Mouse (Mus musculus): ENCODE measurements around the gene Rfx8. TPM values are rescaled to one million over a fixed set of nuclear protein-coding genes. Genes with fewer than 3 reads are reported as not detected.
A peak's percentile ranks its signal among the peaks of the same experiment; 100 is the strongest.
"Not testable (repeated sequence)": the region's sequence is repeated elsewhere in the genome, so short reads cannot be mapped to it uniquely, and the experiment has no call there.

Rfx8 gene
- polyA plus RNA-seq, 1 experiment from 2014 or later = not detected

DNA sequence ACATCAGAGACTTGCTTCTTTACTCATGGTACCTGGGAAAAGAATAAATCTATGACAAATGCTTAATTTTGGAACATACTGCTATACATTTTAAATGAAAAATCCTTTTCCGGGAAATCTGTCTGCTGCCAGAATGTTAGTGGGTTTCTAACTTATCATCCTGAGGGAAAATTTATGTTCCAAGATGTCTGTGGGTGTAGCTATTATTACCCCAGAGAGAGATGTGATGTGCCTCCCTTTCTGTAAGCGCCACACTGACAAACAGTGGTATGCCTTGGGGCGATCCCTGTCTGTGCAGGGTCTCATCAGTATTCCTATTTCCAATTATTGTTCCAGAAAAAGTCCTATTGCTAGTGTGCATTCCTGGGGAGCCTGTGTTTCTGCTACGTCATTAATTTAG, 57.7 kb downstream of the Rfx8 start:
- Histone ChIP-seq H3K4me3 (ENCODE audit: low read depth, low read length) (no peak overlapping the region), H3K9ac (replicated peaks) (no peak overlapping the region), H3K27ac (ENCODE audit: low read depth) (no peak overlapping the region), H3K36me3 (replicated peaks; ENCODE audit: insufficient read depth, low read length) (no peaks in the 10 kb centered on the region), H3K27me3 (ENCODE audit: insufficient read depth, low read length) (no peaks in the 10 kb centered on the region), H3K9me3 (ENCODE audit: low read length) (no peaks in the 10 kb centered on the region; the same call in 1 of the 2 replicates), H3K4me2 (ENCODE audit: low read depth, low read length) (no peak overlapping the region), H3K4me1 (ENCODE audit: insufficient read depth) (no peaks in the 10 kb centered on the region)
- DNase-seq = no peak
- 79% methylated on average over 4 of the region's 4 CpGs for WGBS (ENCODE audit: insufficient replicate concordance)
- TF ChIP-seq CTCF (IDR thresholded peaks at IDR 0.05; ENCODE audit: low read depth) (no peak), EP300 (IDR thresholded peaks at IDR 0.05; ENCODE audit: low read depth) (no peak)
- no peak for ATAC-seq

DNA sequence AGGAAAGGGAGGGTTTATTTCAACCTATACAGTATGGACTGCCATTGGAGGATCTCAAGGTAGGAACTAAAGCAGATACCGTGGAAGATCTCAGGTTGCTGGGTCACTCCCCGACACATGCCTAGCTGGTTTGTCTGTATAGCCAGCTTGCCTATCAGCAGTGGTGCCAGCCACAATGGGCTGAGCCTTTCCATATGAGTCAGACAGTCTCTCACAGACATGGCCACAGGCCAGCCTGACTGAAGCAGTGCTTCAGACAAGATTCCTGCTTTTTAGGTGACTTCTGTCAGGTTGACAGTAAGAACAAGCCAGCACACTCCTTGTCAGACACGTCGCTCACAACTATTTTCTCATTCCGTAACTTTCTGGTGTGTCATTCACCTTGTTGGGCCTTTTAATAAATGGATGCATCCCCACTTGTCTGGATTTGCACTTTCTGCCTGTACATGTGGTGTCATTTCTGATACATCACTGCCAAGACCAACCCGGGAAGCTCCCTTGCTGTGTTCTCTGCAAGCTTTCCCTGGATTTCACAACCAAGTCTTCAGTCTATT, 63.7 kb downstream of the Rfx8 start:
- Histone ChIP-seq H3K27ac (ENCODE audit: low read depth) (no peak overlapping the region), H3K4me2 (ENCODE audit: low read depth, low read length) (no peak overlapping the region), H3K27me3 (ENCODE audit: insufficient read depth, low read length) (peaks cover 4% of the 10 kb centered on the region; the same call in 1 of the 2 replicates), H3K9me3 (ENCODE audit: low read length) (no peaks in the 10 kb centered on the region; the same call in 1 of the 2 replicates), H3K9ac (replicated peaks) (no peak overlapping the region), H3K4me3 (ENCODE audit: low read depth, low read length) (no peak overlapping the region), H3K4me1 (ENCODE audit: insufficient read depth) (no peaks in the 10 kb centered on the region), H3K36me3 (replicated peaks; ENCODE audit: insufficient read depth, low read length) (no peaks in the 10 kb centered on the region)
- DNase-seq (no peak), ATAC-seq (no peak)
- 79% methylated on average over 6 of the region's 6 CpGs for WGBS (ENCODE audit: insufficient replicate concordance)
- no peak for TF ChIP-seq CTCF (IDR thresholded peaks at IDR 0.05; ENCODE audit: low read depth)
- TF ChIP-seq EP300 (IDR thresholded peaks at IDR 0.05; ENCODE audit: low read depth) = no peak

DNA sequence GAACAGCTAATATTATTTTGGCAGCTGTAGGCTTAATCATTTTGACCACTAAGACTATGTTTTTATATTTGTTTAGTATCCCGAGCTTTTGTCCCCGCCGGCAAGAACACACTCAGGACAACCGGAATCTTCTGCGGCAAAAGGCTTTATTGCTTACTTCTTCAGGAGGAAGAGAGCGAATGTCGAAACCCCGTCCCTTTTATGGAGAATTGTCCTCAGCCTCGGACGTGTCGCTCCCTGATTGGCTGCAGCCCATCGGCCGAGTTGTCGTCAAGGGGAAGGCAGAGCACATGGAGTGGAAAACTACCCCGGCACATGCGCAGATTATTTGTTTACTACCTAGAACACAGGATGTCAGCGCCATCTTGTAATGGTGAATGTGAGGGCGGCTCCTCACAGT, 65.9 kb downstream of the Rfx8 start:
- H3K9me3 ChIP-seq (ENCODE audit: low read length); H3K36me3 ChIP-seq (replicated peaks; ENCODE audit: insufficient read depth, low read length); H3K9ac ChIP-seq (replicated peaks); H3K4me2 ChIP-seq (ENCODE audit: low read depth, low read length); H3K27ac ChIP-seq (ENCODE audit: low read depth); ATAC-seq; H3K4me1 ChIP-seq (ENCODE audit: insufficient read depth); DNase-seq; H3K4me3 ChIP-seq (ENCODE audit: low read depth, low read length): not testable (repeated sequence)
- peaks cover 26% of the 10 kb centered on the region for H3K27me3 ChIP-seq (ENCODE audit: insufficient read depth, low read length)
- 87% methylated on average over 18 of the region's 18 CpGs for WGBS (ENCODE audit: insufficient replicate concordance)

DNA sequence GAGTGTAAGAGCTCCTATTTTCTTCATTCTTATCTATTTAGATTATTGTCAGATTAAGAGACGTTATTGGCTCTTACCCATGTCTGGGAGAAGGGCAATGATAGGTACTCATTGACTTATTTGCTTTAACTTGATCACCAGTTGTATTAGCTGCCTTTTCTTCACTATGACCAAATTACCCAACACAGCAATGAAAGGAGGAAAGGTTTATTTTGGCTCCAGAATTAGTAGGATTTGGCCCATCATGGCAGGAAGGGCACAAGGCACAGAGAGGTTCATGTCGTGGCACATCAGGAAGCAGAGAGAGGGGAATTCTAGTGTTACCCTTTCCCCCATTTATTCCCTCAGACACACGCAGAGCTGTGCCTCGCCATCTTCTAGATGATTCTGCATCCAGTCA, 67.8 kb downstream of the Rfx8 start:
- Histone ChIP-seq H3K4me2 (ENCODE audit: low read depth, low read length) (no peak overlapping the region), H3K4me3 (ENCODE audit: low read depth, low read length) (no peak overlapping the region), H3K27ac (ENCODE audit: low read depth) (no peak overlapping the region), H3K9me3 (ENCODE audit: low read length) (no peaks in the 10 kb centered on the region), H3K36me3 (replicated peaks; ENCODE audit: insufficient read depth, low read length) (no peaks in the 10 kb centered on the region), H3K4me1 (ENCODE audit: insufficient read depth) (peaks cover 9% of the 10 kb centered on the region), H3K27me3 (ENCODE audit: insufficient read depth, low read length) (peaks cover 31% of the 10 kb centered on the region), H3K9ac (replicated peaks) (no peak overlapping the region)
- DNase-seq = no peak
- 66% methylated on average over 4 of the region's 4 CpGs for WGBS (ENCODE audit: insufficient replicate concordance)
- TF ChIP-seq EP300 (IDR thresholded peaks at IDR 0.05; ENCODE audit: low read depth) (no peak), CTCF (IDR thresholded peaks at IDR 0.05; ENCODE audit: low read depth) (no peak)
- ATAC-seq = no peak

DNA sequence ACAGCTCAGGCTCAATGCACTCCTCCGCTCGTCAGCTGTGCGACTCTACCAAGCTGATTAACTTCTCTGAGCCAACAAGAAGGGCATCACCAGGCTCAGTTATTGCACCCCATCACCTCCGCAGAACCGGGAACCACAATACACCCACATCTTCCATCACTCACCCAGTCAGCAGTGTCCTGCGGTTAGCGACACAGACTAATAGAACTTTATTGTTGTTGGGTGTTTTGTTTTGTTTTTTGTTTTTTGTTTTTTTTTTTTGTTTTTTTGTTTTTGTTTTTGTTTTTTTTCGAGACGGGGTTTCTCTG, 69.6 kb downstream of the Rfx8 start, which contains the start of gene Creg2:
Gene Creg2, minus strand, starts transcription at position 234 of the 308 bp plus-strand sequence.
- H3K9ac ChIP-seq (replicated peaks) = peak within 1 kb of the TSS; percentile 11; the same call in 1 of the 2 replicates
- no peak for TF ChIP-seq CTCF (IDR thresholded peaks at IDR 0.05; ENCODE audit: low read depth)
- TF ChIP-seq EP300 (IDR thresholded peaks at IDR 0.05; ENCODE audit: low read depth) = no peak
- DNase-seq = no peak
- H3K4me3 ChIP-seq (ENCODE audit: low read depth, low read length) = peak within 1 kb of the TSS; percentile 48
- H3K36me3 ChIP-seq (replicated peaks; ENCODE audit: insufficient read depth, low read length) = no peaks in the 10 kb centered on the region
- WGBS (ENCODE audit: insufficient replicate concordance) = 35% methylated on average over 9 of the region's 9 CpGs
- no peaks in the 10 kb centered on the region for H3K9me3 ChIP-seq (ENCODE audit: low read length)
- H3K4me1 ChIP-seq (ENCODE audit: insufficient read depth) = peaks cover 9% of the 10 kb centered on the region
- ATAC-seq = no peak
- peak within 1 kb of the TSS; percentile 82 for H3K4me2 ChIP-seq (ENCODE audit: low read depth, low read length)
- peaks cover 35% of the 10 kb centered on the region for H3K27me3 ChIP-seq (ENCODE audit: insufficient read depth, low read length)
- no peak within 1 kb of the TSS for H3K27ac ChIP-seq (ENCODE audit: low read depth)

DNA sequence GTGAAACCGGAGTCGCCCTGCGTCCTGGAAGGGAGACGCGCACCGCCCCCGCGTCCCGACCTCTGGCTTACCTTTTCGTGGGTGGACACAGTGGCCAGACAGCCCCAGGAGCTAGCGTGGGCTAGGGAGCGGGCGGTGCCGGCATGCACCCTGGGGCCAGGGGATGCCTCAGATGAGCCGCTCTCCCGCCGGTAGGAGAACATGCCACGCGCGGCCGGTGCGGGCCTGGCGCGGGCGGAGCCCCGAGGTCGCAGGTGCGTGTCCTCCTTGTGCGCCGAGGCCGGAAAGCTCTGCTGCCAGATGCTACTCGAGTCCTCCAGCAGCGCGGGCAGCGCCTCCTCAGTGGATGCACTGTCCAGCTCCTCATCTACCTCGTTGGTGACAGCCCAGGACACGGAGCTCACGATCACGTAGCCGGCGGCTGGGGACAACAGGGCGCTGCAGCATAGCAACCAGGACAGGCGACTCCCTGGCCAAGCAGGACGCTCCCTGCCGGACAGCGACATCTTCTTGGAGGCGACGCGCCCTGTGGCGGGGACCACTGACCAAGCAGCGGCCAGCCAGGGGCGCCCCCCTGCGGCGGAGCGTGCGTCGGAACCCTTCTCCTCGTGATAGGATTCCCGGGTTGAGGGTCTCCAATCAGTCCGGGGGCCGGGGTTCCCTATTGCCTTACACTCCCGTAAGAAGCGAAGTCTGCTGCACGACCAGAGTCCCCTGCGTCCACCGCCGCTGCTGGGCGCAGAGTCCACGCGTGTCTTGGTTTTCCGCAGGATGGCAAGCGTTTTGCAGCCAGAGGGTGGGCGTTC, 70.2 kb downstream of the Rfx8 start:
- Histone ChIP-seq H3K9me3 (ENCODE audit: low read length) (no peaks in the 10 kb centered on the region), H3K4me1 (ENCODE audit: insufficient read depth) (peaks cover 9% of the 10 kb centered on the region), H3K36me3 (replicated peaks; ENCODE audit: insufficient read depth, low read length) (no peaks in the 10 kb centered on the region), H3K27ac (ENCODE audit: low read depth) (no peak overlapping the region), H3K4me3 (ENCODE audit: low read depth, low read length) (peak overlapping the region; percentile 48), H3K4me2 (ENCODE audit: low read depth, low read length) (peak overlapping the region; percentile 82), H3K9ac (replicated peaks) (peak overlapping the region; percentile 11; the same call in 1 of the 2 replicates), H3K27me3 (ENCODE audit: insufficient read depth, low read length) (peaks cover 35% of the 10 kb centered on the region)
- WGBS (ENCODE audit: insufficient replicate concordance) = under 1% methylated on average over 62 of the region's 73 CpGs
- TF ChIP-seq EP300 (IDR thresholded peaks at IDR 0.05; ENCODE audit: low read depth) (no peak), CTCF (IDR thresholded peaks at IDR 0.05; ENCODE audit: low read depth) (peak; percentile 72)
- DNase-seq = peak; percentile 75
- peak; percentile 72 for ATAC-seq
